Mouse (Mus musculus) liver, postnatal 0 days (tissue): ENCODE results near the gene Chtop.

Experiments used
- CTCF ChIP-seq: sonication (generic); IDR thresholded peaks from 2 replicates; pipeline ENCODE4 v1.5.1; 2016; ENCODE audit warnings: antibody characterized with exemption, low read depth
- EP300 ChIP-seq: IDR thresholded peaks from 2 replicates; pipeline ENCODE4 v1.6.1; 2016; ENCODE audit warnings: antibody characterized with exemption, low read depth, mild to moderate bottlenecking

DNA sequence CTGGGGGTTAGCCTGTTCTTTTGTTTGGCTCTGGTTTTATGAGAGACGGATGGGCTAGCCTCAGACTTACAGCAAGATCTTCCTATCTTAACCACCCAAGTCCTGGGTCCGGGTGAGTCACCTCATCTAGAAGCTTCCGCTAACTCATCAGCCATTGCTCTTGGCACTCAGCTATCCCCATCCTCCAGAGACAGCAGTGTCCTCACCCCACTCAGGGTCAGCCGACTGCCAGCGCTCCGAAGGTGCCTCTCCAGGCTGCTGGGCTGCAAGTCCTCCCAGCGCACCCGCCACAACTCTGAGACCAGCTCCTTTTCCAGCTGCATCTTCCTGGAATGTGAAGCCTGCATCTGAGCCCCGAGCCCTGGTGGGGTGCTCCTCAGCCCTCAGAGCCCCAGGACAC lies 49.6 kb downstream of the Chtop start:
- TF ChIP-seq CTCF (no peak), EP300 (no peak)
